Mouse (Mus musculus) macrophage (primary cell): ENCODE data around the gene Apba3. TPM values are rescaled to one million over a fixed set of nuclear protein-coding genes. Genes with fewer than 3 reads are reported as not detected.

Experiments used
- H3K27ac ChIP-seq: fragments of 350-480 bp; formaldehyde crosslinking; 2 replicates; pipeline ENCODE4 v1.9.0; 2021
- H3K36me3 ChIP-seq: fragments of 350-480 bp; formaldehyde crosslinking; 2 replicates; pipeline ENCODE4 v1.9.0; 2021; ENCODE audit errors: inconsistent target
- H3K4me3 ChIP-seq: fragments of 350-480 bp; formaldehyde crosslinking; 2 replicates; pipeline ENCODE4 v1.9.0; 2021; ENCODE audit errors: inconsistent target
- H3K79me2 ChIP-seq: fragments of 350-480 bp; formaldehyde crosslinking; 2 replicates; pipeline ENCODE4 v1.9.0; 2021; ENCODE audit errors: inconsistent target
- WGBS: methylation state at CpG from one replicate; pipeline ENCODE4 v1.1.7; 2026; ENCODE audit warnings: inconsistent platforms; ENCODE audit not compliant: missing documents; 5-methylcytosine and 5-hydroxymethylcytosine counted together
- polyA plus RNA-seq: library from polyadenylated mRNA; stranded (reverse); fragments of 250-400 nt; gene quantifications from 3 replicates; pipeline ENCODE4 v1.2.4, GENCODE M21; 2018; ENCODE audit warnings: inconsistent platforms

Gene Apba3
- polyA plus RNA-seq, 1 experiment from 2014 or later = 9.8 TPM

GRCm38 (mm10) chr10:81291511-81292104 is 24.8 kb downstream of the Apba3 start, which contains the start of gene Tjp3:
TSS of gene Tjp3 (minus strand) at chr10:81291581.
- WGBS = 17% methylated on average over 9 of the region's 9 CpGs
- Histone ChIP-seq H3K27ac (peak within 1 kb of the TSS; percentile 41), H3K4me3 (no peak within 1 kb of the TSS), H3K36me3 (no peaks in the 10 kb centered on the region), H3K79me2 (peaks cover 35% of the 10 kb centered on the region)

- peak within 1 kb of the TSS; percentile 43 for H3K27ac ChIP-seq
- under 1% methylated on average over 73 of the region's 80 CpGs for WGBS
- H3K4me3 ChIP-seq = peak within 1 kb of the TSS; percentile 79
- no peaks in the 10 kb centered on the region for H3K36me3 ChIP-seq
- peaks cover 46% of the 10 kb centered on the region for H3K79me2 ChIP-seq
These were observed 26.0 kb downstream of the Apba3 start, which contains the start of gene Pip5k1c for GRCm38 (mm10) chr10:81292554-81293333. TSS of gene Pip5k1c (plus strand) at chr10:81292963.

- Histone ChIP-seq H3K27ac (peak overlapping the region; percentile 43), H3K4me3 (peak overlapping the region; percentile 79), H3K36me3 (no peaks in the 10 kb centered on the region), H3K79me2 (peaks cover 54% of the 10 kb centered on the region)
- WGBS = 2% methylated on average over 25 of the region's 25 CpGs
These were observed 26.7 kb downstream of the Apba3 start for GRCm38 (mm10) chr10:81293334-81294030.

- 31% methylated on average over 8 of the region's 8 CpGs for WGBS
These were observed 27.7 kb downstream of the Apba3 start for GRCm38 (mm10) chr10:81294442-81294841.

GRCm38 (mm10) chr10:81295185-81295584 is 28.4 kb downstream of the Apba3 start:
- 89% methylated on average over 6 of the region's 6 CpGs for WGBS
- Histone ChIP-seq H3K4me3 (no peak overlapping the region), H3K27ac (no peak overlapping the region), H3K36me3 (no peaks in the 10 kb centered on the region), H3K79me2 (peaks cover 71% of the 10 kb centered on the region)

More at GRCm38 (mm10) chr10:81294442-81294841, 27.7 kb downstream of the Apba3 start:
- H3K4me3 ChIP-seq = peak overlapping the region; percentile 79
- peak overlapping the region; percentile 43 for H3K27ac ChIP-seq
- H3K36me3 ChIP-seq = no peaks in the 10 kb centered on the region
- peaks cover 63% of the 10 kb centered on the region for H3K79me2 ChIP-seq

GRCm38 (mm10) chr10:81297246-81297645 is 30.5 kb downstream of the Apba3 start:
- H3K36me3 ChIP-seq = no peaks in the 10 kb centered on the region
- 22% methylated on average over 6 of the region's 6 CpGs for WGBS
- H3K79me2 ChIP-seq = peaks cover 91% of the 10 kb centered on the region
- H3K4me3 ChIP-seq = peak overlapping the region; percentile 20; the same call in 1 of the 2 replicates
- peak overlapping the region; percentile 99 for H3K27ac ChIP-seq

GRCm38 (mm10) chr10:81297845-81298244 is 31.1 kb downstream of the Apba3 start:
- H3K4me3 ChIP-seq = peak overlapping the region; percentile 20
- H3K79me2 ChIP-seq = peaks cover 97% of the 10 kb centered on the region
- 2% methylated on average over 10 of the region's 10 CpGs for WGBS
- H3K27ac ChIP-seq = peak overlapping the region; percentile 99
- no peaks in the 10 kb centered on the region for H3K36me3 ChIP-seq

GRCm38 (mm10) chr10:81298369-81299100 is 31.8 kb downstream of the Apba3 start:
- Histone ChIP-seq H3K79me2 (peaks cover 100% of the 10 kb centered on the region), H3K36me3 (no peaks in the 10 kb centered on the region), H3K27ac (peak overlapping the region; percentile 99), H3K4me3 (peak overlapping the region; percentile 20)
- WGBS = 25% methylated on average over 17 of the region's 17 CpGs

- no peak overlapping the region for H3K4me3 ChIP-seq
- WGBS = 73% methylated on average over 14 of the region's 14 CpGs
- peaks cover 100% of the 10 kb centered on the region for H3K79me2 ChIP-seq
- peak overlapping the region; percentile 99 for H3K27ac ChIP-seq
- H3K36me3 ChIP-seq = no peaks in the 10 kb centered on the region
These were observed 33.0 kb downstream of the Apba3 start for GRCm38 (mm10) chr10:81299585-81300351.

- Histone ChIP-seq H3K4me3 (no peak overlapping the region), H3K79me2 (peaks cover 100% of the 10 kb centered on the region), H3K27ac (peak overlapping the region; percentile 99), H3K36me3 (peaks cover 4% of the 10 kb centered on the region; the same call in 1 of the 2 replicates)
- WGBS = 94% methylated on average over 8 of the region's 9 CpGs
These were observed 33.7 kb downstream of the Apba3 start for GRCm38 (mm10) chr10:81300352-81300907.

- 83% methylated on average over 9 of the region's 9 CpGs for WGBS
- Histone ChIP-seq H3K36me3 (peaks cover 12% of the 10 kb centered on the region), H3K79me2 (peaks cover 100% of the 10 kb centered on the region), H3K27ac (no peak overlapping the region), H3K4me3 (no peak overlapping the region)
These were observed 34.6 kb downstream of the Apba3 start for GRCm38 (mm10) chr10:81301321-81301720.

- Histone ChIP-seq H3K79me2 (peaks cover 99% of the 10 kb centered on the region), H3K4me3 (no peak overlapping the region), H3K27ac (peak overlapping the region; percentile 46), H3K36me3 (peaks cover 22% of the 10 kb centered on the region)
- 85% methylated on average over 4 of the region's 4 CpGs for WGBS
These were observed 35.5 kb downstream of the Apba3 start for GRCm38 (mm10) chr10:81302288-81302687.

GRCm38 (mm10) chr10:81302781-81303218 is 36.0 kb downstream of the Apba3 start:
- H3K27ac ChIP-seq = peak overlapping the region; percentile 46
- H3K36me3 ChIP-seq = peaks cover 27% of the 10 kb centered on the region
- WGBS = 34% methylated on average over 14 of the region's 14 CpGs
- peaks cover 94% of the 10 kb centered on the region for H3K79me2 ChIP-seq
- no peak overlapping the region for H3K4me3 ChIP-seq
